Mouse (Mus musculus): ENCODE results near the gene Jmjd1c. TPM values are rescaled to one million over a fixed set of nuclear protein-coding genes. Genes with fewer than 3 reads are reported as not detected.

Jmjd1c gene
- polyA plus RNA-seq, 1 experiment from 2014 or later: 35.1 TPM

GRCm38 (mm10) chr10:67145623-67146022 lies 49.7 kb downstream of the Jmjd1c start:
- Histone ChIP-seq H3K4me2 (ENCODE audit: low read length) (no peak overlapping the region), H3K36me3 (ENCODE audit: control insufficient read depth, insufficient read depth, low read length) (no peaks in the 10 kb centered on the region), H3K27ac (ENCODE audit: low read depth, low read length) (no peak overlapping the region), H3K4me1 (ENCODE audit: control insufficient read depth, insufficient read depth, low read length) (no peaks in the 10 kb centered on the region), H3K27me3 (replicated peaks; ENCODE audit: control insufficient read depth, insufficient read depth, low read length) (no peaks in the 10 kb centered on the region), H3K9ac (ENCODE audit: low read length) (no peak overlapping the region), H3K4me3 (ENCODE audit: low read depth, low read length) (no peak overlapping the region), H3K9me3 (replicated peaks; ENCODE audit: control insufficient read depth, low read length) (no peaks in the 10 kb centered on the region)
- no peak for DNase-seq (ENCODE audit: low spot score)
- 89% methylated on average over 4 of the region's 4 CpGs for WGBS
- no peak for ATAC-seq

DNA sequence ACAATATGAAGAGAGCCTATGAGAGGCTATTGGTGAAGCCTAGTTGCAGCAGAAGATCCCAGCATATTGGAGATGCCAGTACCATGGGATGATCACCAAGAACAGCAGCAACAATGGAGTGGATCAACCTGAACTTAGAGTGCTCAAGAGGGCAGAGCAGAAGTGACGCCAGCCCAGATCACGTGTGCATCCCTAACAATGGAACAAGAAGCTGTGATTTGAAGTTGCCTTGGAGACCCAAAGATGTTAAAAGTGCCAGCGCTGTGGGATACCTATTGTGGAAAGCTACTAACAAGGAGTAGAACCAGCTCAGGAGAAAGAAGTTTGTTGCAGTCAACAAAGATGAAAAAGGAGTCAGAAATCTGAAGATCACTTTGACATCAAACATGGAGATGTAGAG lies 55.8 kb downstream of the Jmjd1c start:
- Histone ChIP-seq H3K9me3 (replicated peaks; ENCODE audit: control insufficient read depth, low read length) (no peaks in the 10 kb centered on the region), H3K4me3 (ENCODE audit: low read depth, low read length) (no peak overlapping the region), H3K27me3 (replicated peaks; ENCODE audit: control insufficient read depth, insufficient read depth, low read length) (no peaks in the 10 kb centered on the region), H3K36me3 (ENCODE audit: control insufficient read depth, insufficient read depth, low read length) (no peaks in the 10 kb centered on the region), H3K27ac (ENCODE audit: low read depth, low read length) (no peak overlapping the region), H3K4me1 (ENCODE audit: control insufficient read depth, insufficient read depth, low read length) (no peaks in the 10 kb centered on the region), H3K4me2 (ENCODE audit: low read length) (no peak overlapping the region), H3K9ac (ENCODE audit: low read length) (no peak overlapping the region)
- WGBS: 92% methylated on average over 3 of the region's 3 CpGs
- DNase-seq (ENCODE audit: low spot score) (no peak), ATAC-seq (no peak)

- Histone ChIP-seq H3K9ac (ENCODE audit: low read length) (no peak overlapping the region), H3K4me1 (ENCODE audit: control insufficient read depth, insufficient read depth, low read length) (no peaks in the 10 kb centered on the region), H3K9me3 (replicated peaks; ENCODE audit: control insufficient read depth, low read length) (no peaks in the 10 kb centered on the region), H3K27me3 (replicated peaks; ENCODE audit: control insufficient read depth, insufficient read depth, low read length) (no peaks in the 10 kb centered on the region), H3K4me2 (ENCODE audit: low read length) (no peak overlapping the region), H3K27ac (ENCODE audit: low read depth, low read length) (no peak overlapping the region), H3K36me3 (ENCODE audit: control insufficient read depth, insufficient read depth, low read length) (no peaks in the 10 kb centered on the region), H3K4me3 (ENCODE audit: low read depth, low read length) (no peak overlapping the region)
- DNase-seq (ENCODE audit: low spot score) (no peak), ATAC-seq (no peak)
- 94% methylated on average over 3 of the region's 3 CpGs for WGBS
These were observed 58.7 kb downstream of the Jmjd1c start for GRCm38 (mm10) chr10:67154647-67155046.

DNA sequence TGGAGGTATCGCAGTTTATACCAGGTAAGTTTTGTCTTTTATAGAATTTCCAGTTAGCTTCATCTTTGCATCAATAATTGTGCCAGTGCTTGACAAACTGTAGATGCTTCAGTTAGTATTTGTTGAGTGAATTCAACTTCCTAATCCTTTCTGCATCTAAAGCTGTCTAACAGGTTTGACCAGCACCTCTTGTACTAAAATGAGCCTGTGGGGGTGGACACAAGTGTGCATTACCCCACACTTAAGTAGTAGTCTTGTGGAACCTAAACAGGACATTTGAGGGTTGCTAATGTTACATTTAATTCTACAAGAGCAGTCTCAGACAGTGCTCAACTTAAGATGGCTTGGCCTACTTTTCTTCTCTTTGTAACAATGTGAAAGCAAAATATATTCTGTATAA lies 78.1 kb downstream of the Jmjd1c start:
- WGBS: 96% methylated on average over 1 of the region's 1 CpGs
- H3K27me3 ChIP-seq (replicated peaks; ENCODE audit: control insufficient read depth, insufficient read depth, low read length): no peaks in the 10 kb centered on the region

DNA sequence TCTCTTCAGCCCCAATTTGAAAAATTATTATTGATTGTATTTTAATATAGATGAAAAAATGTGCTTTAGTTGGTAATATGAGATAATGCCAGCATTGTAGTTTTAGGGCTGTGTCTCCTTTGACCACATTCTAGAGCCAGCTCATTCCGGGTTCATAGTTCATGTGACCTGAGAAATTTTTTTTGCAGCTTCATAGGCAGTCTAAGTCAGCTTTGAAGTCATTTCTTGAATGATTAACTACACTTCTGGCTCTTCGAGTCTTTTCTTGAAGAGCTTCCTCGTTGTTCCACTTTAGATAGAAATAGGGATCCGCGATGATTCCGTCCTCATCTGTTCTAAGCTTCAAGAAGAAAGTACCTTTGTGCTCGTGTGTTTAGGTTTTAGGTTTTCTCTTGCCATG lies 80.1 kb downstream of the Jmjd1c start:
- Histone ChIP-seq H3K9ac (ENCODE audit: low read length) (no peak overlapping the region), H3K27ac (ENCODE audit: low read depth, low read length) (no peak overlapping the region)
- 84% methylated on average over 7 of the region's 7 CpGs for WGBS

More for the DNA sequence above, 78.1 kb downstream of the Jmjd1c start:
- Histone ChIP-seq H3K4me1 (ENCODE audit: control insufficient read depth, insufficient read depth, low read length) (0 out of 2 replicates have a peak, but pooled peaks cover 4% of the 10 kb centered on the region), H3K9me3 (replicated peaks; ENCODE audit: control insufficient read depth, low read length) (no peaks in the 10 kb centered on the region), H3K27ac (ENCODE audit: low read depth, low read length) (no peak overlapping the region), H3K36me3 (ENCODE audit: control insufficient read depth, insufficient read depth, low read length) (no peaks in the 10 kb centered on the region), H3K9ac (ENCODE audit: low read length) (no peak overlapping the region), H3K4me3 (ENCODE audit: low read depth, low read length) (no peak overlapping the region), H3K4me2 (ENCODE audit: low read length) (no peak overlapping the region)
- ATAC-seq (no peak), DNase-seq (ENCODE audit: low spot score) (no peak)

GRCm38 (mm10) chr10:67176932-67177331 lies 81.0 kb downstream of the Jmjd1c start:
- 66% methylated on average over 3 of the region's 3 CpGs for WGBS
- ATAC-seq (no peak), DNase-seq (ENCODE audit: low spot score) (no peak)
- no peak overlapping the region for H3K4me2 ChIP-seq (ENCODE audit: low read length)
- H3K27ac ChIP-seq (ENCODE audit: low read depth, low read length): no peak overlapping the region
- no peaks in the 10 kb centered on the region for H3K27me3 ChIP-seq (replicated peaks; ENCODE audit: control insufficient read depth, insufficient read depth, low read length)
- H3K36me3 ChIP-seq (ENCODE audit: control insufficient read depth, insufficient read depth, low read length): no peaks in the 10 kb centered on the region
- no peak overlapping the region for H3K4me3 ChIP-seq (ENCODE audit: low read depth, low read length)
- H3K4me1 ChIP-seq (ENCODE audit: control insufficient read depth, insufficient read depth, low read length): 0 out of 2 replicates have a peak, but pooled peaks cover 4% of the 10 kb centered on the region
- no peaks in the 10 kb centered on the region for H3K9me3 ChIP-seq (replicated peaks; ENCODE audit: control insufficient read depth, low read length)
- no peak overlapping the region for H3K9ac ChIP-seq (ENCODE audit: low read length)

More for the DNA sequence above, 80.1 kb downstream of the Jmjd1c start:
- no peaks in the 10 kb centered on the region for H3K36me3 ChIP-seq (ENCODE audit: control insufficient read depth, insufficient read depth, low read length)
- no peak overlapping the region for H3K4me2 ChIP-seq (ENCODE audit: low read length)
- no peaks in the 10 kb centered on the region for H3K9me3 ChIP-seq (replicated peaks; ENCODE audit: control insufficient read depth, low read length)
- no peak overlapping the region for H3K4me3 ChIP-seq (ENCODE audit: low read depth, low read length)
- DNase-seq (ENCODE audit: low spot score): no peak
- no peaks in the 10 kb centered on the region for H3K27me3 ChIP-seq (replicated peaks; ENCODE audit: control insufficient read depth, insufficient read depth, low read length)
- H3K4me1 ChIP-seq (ENCODE audit: control insufficient read depth, insufficient read depth, low read length): 0 out of 2 replicates have a peak, but pooled peaks cover 4% of the 10 kb centered on the region
- ATAC-seq: no peak

- WGBS: 75% methylated on average over 4 of the region's 4 CpGs
- H3K4me2 ChIP-seq (ENCODE audit: low read length): no peak overlapping the region
These were observed 81.5 kb downstream of the Jmjd1c start for GRCm38 (mm10) chr10:67177410-67177809.

GRCm38 (mm10) chr10:67180021-67180420 lies 84.1 kb downstream of the Jmjd1c start:
- Histone ChIP-seq H3K9ac (ENCODE audit: low read length) (no peak overlapping the region), H3K4me2 (ENCODE audit: low read length) (no peak overlapping the region), H3K27ac (ENCODE audit: low read depth, low read length) (no peak overlapping the region), H3K27me3 (replicated peaks; ENCODE audit: control insufficient read depth, insufficient read depth, low read length) (no peaks in the 10 kb centered on the region), H3K4me1 (ENCODE audit: control insufficient read depth, insufficient read depth, low read length) (0 out of 2 replicates have a peak, but pooled peaks cover 4% of the 10 kb centered on the region), H3K36me3 (ENCODE audit: control insufficient read depth, insufficient read depth, low read length) (no peaks in the 10 kb centered on the region), H3K4me3 (ENCODE audit: low read depth, low read length) (no peak overlapping the region), H3K9me3 (replicated peaks; ENCODE audit: control insufficient read depth, low read length) (no peaks in the 10 kb centered on the region)
- WGBS: 87% methylated on average over 8 of the region's 8 CpGs
- ATAC-seq (no peak), DNase-seq (ENCODE audit: low spot score) (no peak)

More at GRCm38 (mm10) chr10:67177410-67177809, 81.5 kb downstream of the Jmjd1c start:
- ATAC-seq: no peak
- Histone ChIP-seq H3K4me3 (ENCODE audit: low read depth, low read length) (no peak overlapping the region), H3K9me3 (replicated peaks; ENCODE audit: control insufficient read depth, low read length) (no peaks in the 10 kb centered on the region), H3K36me3 (ENCODE audit: control insufficient read depth, insufficient read depth, low read length) (no peaks in the 10 kb centered on the region), H3K27me3 (replicated peaks; ENCODE audit: control insufficient read depth, insufficient read depth, low read length) (no peaks in the 10 kb centered on the region), H3K27ac (ENCODE audit: low read depth, low read length) (no peak overlapping the region), H3K9ac (ENCODE audit: low read length) (no peak overlapping the region), H3K4me1 (ENCODE audit: control insufficient read depth, insufficient read depth, low read length) (0 out of 2 replicates have a peak, but pooled peaks cover 4% of the 10 kb centered on the region)
- DNase-seq (ENCODE audit: low spot score): no peak

DNA sequence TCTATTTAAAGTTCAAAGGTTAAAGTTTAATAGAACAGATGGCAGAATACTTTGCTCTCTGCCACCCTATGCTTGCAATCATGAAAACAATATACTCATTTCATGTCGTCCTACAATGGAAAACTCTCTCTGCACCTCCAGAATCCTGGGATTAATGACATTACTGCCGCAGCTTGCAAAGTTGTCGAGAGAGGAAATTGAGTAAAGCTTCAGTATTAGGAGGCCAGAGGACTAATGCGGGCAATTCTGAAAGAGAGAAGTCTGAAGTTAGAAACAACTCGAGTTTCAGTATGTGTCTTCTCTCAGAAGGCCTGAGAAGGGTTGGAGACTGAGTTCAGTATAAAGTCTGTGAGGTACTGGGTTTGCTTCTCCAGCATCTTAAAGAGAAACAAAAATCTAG lies 84.9 kb downstream of the Jmjd1c start:
- H3K36me3 ChIP-seq (ENCODE audit: control insufficient read depth, insufficient read depth, low read length): no peaks in the 10 kb centered on the region
- no peaks in the 10 kb centered on the region for H3K9me3 ChIP-seq (replicated peaks; ENCODE audit: control insufficient read depth, low read length)
- H3K27me3 ChIP-seq (replicated peaks; ENCODE audit: control insufficient read depth, insufficient read depth, low read length): no peaks in the 10 kb centered on the region
- 0 out of 2 replicates have a peak, but pooled peaks cover 4% of the 10 kb centered on the region for H3K4me1 ChIP-seq (ENCODE audit: control insufficient read depth, insufficient read depth, low read length)
- no peak overlapping the region for H3K4me3 ChIP-seq (ENCODE audit: low read depth, low read length)
- H3K9ac ChIP-seq (ENCODE audit: low read length): no peak overlapping the region
- H3K27ac ChIP-seq (ENCODE audit: low read depth, low read length): no peak overlapping the region
- DNase-seq (ENCODE audit: low spot score): no peak
- H3K4me2 ChIP-seq (ENCODE audit: low read length): no peak overlapping the region
- 82% methylated on average over 5 of the region's 5 CpGs for WGBS
- ATAC-seq: no peak
